Mouse (Mus musculus) embryonic facial prominence, embryonic 11.5 days (tissue): ENCODE data around the gene Gpr34. TPM values are rescaled to one million over a fixed set of nuclear protein-coding genes. Genes with fewer than 3 reads are reported as not detected.

Experiments
- ATAC-seq: fragments of 200-750 bp; cut with Nextera tagmentation; replicated peaks from 2 replicates; pipeline ENCODE4 v1.8.0; 2017; ENCODE audit warnings: low read depth; ENCODE audit not compliant: insufficient number of reproducible peaks, low FRiP score, low TSS enrichment
- DNase-seq: peaks from one replicate; pipeline ENCODE4 v3.0.0-alpha.2; 2015; ENCODE audit warnings: low spot score
- H3K27ac ChIP-seq: fragments of 300-500 bp; sonication (generic); replicated peaks from 2 replicates; pipeline ENCODE4 v1.5.1; 2014; ENCODE audit warnings: mild to moderate bottlenecking, low read depth, low read length, control low read depth
- H3K27me3 ChIP-seq: fragments of 300-500 bp; sonication (generic); 2 replicates; pipeline ENCODE4 v1.6.1; 2014; ENCODE audit warnings: mild to moderate bottlenecking, low read length, moderate library complexity, mixed read lengths; ENCODE audit not compliant: control insufficient read depth, insufficient read depth
- H3K36me3 ChIP-seq: fragments of 300-500 bp; sonication (generic); replicated peaks from 2 replicates; pipeline ENCODE4 v1.6.1; 2014; ENCODE audit warnings: low read depth, mild to moderate bottlenecking, low read length, moderate library complexity, mixed read lengths; ENCODE audit not compliant: control insufficient read depth, insufficient read depth
- H3K4me1 ChIP-seq: fragments of 300-500 bp; sonication (generic); 2 replicates; pipeline ENCODE4 v1.6.1; 2014; ENCODE audit warnings: low read length, mixed read lengths; ENCODE audit not compliant: control insufficient read depth, insufficient read depth
- H3K4me2 ChIP-seq: fragments of 300-500 bp; sonication (generic); 2 replicates; pipeline ENCODE4 v1.6.1; 2014; ENCODE audit warnings: low read depth, mild to moderate bottlenecking, control low read depth, low read length, moderate library complexity
- H3K4me3 ChIP-seq: fragments of 300-500 bp; sonication (generic); 2 replicates; pipeline ENCODE4 v1.5.1; 2014; ENCODE audit warnings: low read depth, low read length, control low read depth
- H3K9ac ChIP-seq: fragments of 300-500 bp; sonication (generic); replicated peaks from 2 replicates; pipeline ENCODE4 v1.6.1; 2014; ENCODE audit warnings: mild to moderate bottlenecking, control low read depth, low read length
- H3K9me3 ChIP-seq: fragments of 300-500 bp; sonication (generic); replicated peaks from 2 replicates; pipeline ENCODE4 v1.6.1; 2016; ENCODE audit warnings: mild to moderate bottlenecking, low read length, inconsistent platforms, mixed read lengths; ENCODE audit not compliant: control insufficient read depth
- WGBS: fragments of 180-500 bp; shearing (Covaris S2); extraction: QIAGEN DNeasy Blood & Tissue Kit; methylation state at CpG from one replicate; pipeline ENCODE4 v1.1.7; 2014; 5-methylcytosine and 5-hydroxymethylcytosine counted together
- microRNA-seq: library from miRNA; unstranded; fragments of <30 nt; microRNA quantifications from one replicate; pipeline ENCODE4, GENCODE M21; 2016; ENCODE audit warnings: borderline number of aligned reads
- polyA plus RNA-seq: library from polyadenylated mRNA; unstranded; fragments of >200 nt; fragmentation: Nextera tagmentation; extraction: Ambion mirVana; gene quantifications from 2 replicates; pipeline ENCODE4 v1.2.1, GENCODE M21; 2014

Gene Gpr34
- polyA plus RNA-seq, 1 experiment from 2014 or later, result 1.8 TPM

DNA sequence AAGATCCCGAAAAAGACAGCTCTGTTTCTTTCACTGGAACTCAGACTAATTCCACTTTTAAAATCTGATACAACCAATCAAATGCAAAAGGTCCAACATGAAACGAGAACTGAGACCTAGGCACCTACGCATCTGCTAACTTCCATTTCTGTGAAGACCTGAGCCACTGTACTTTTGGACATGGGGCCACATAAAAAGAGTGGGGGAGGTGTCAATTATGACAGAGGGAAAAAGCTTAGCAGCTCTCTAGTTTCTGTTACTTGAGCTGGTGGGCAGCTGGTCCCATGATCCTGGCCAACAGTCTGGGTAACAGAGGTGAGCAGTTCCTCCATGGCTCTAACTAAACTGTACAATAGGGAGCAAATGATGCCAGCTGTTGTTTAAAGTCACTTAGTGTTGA, 41.1 kb downstream of the Gpr34 start:
- ATAC-seq (no peak), DNase-seq (no peak)
- no peaks in the 10 kb centered on the region for H3K27me3 ChIP-seq
- H3K9me3 ChIP-seq, result no peaks in the 10 kb centered on the region
- no peak overlapping the region for H3K4me2 ChIP-seq
- no peaks in the 10 kb centered on the region for H3K36me3 ChIP-seq
- no peak overlapping the region for H3K9ac ChIP-seq
- no peak overlapping the region for H3K4me3 ChIP-seq
- H3K4me1 ChIP-seq, result no peaks in the 10 kb centered on the region
- H3K27ac ChIP-seq, result no peak overlapping the region
- 87% methylated on average over 3 of the region's 3 CpGs for WGBS

DNA sequence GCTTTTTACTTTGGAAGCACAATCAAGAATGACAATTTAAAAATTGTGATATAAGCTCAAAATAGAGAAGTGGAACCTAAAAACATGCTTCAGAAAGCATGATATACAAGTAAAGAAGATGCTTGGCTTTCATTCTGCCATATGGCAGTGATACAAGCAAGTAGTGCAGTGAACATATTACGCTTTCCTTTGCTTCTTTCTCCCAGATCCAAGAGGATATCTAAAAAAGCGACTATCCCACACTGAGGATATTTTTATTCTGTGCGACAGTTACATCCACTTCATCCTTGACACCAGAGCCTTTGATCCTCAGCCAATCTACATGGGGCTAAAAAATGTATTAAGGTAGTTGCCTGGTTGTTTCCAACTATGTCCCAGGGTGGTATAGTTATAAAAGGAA, 49.9 kb downstream of the Gpr34 start:
- H3K27ac ChIP-seq, result no peak overlapping the region
- DNase-seq, result no peak
- H3K4me2 ChIP-seq, result no peak overlapping the region
- no peaks in the 10 kb centered on the region for H3K27me3 ChIP-seq
- H3K4me3 ChIP-seq, result no peak overlapping the region
- 88% methylated on average over 3 of the region's 3 CpGs for WGBS
- no peaks in the 10 kb centered on the region for H3K9me3 ChIP-seq
- no peak for ATAC-seq
- H3K9ac ChIP-seq, result no peak overlapping the region
- no peaks in the 10 kb centered on the region for H3K36me3 ChIP-seq
- H3K4me1 ChIP-seq, result no peaks in the 10 kb centered on the region

- H3K27ac ChIP-seq, result no peak overlapping the region
Observed at GRCm38 (mm10) chrX:13686589-13686988, 54.7 kb downstream of the Gpr34 start.

GRCm38 (mm10) chrX:13688356-13688755, 56.5 kb downstream of the Gpr34 start:
- no peak overlapping the region for H3K27ac ChIP-seq
- no peak for DNase-seq
- no peak overlapping the region for H3K9ac ChIP-seq
- no peaks in the 10 kb centered on the region for H3K27me3 ChIP-seq
- no peak overlapping the region for H3K4me2 ChIP-seq
- H3K4me3 ChIP-seq, result no peak overlapping the region
- H3K9me3 ChIP-seq, result no peaks in the 10 kb centered on the region
- H3K36me3 ChIP-seq, result no peaks in the 10 kb centered on the region
- ATAC-seq, result no peak
- WGBS, result 73% methylated on average over 2 of the region's 2 CpGs
- no peaks in the 10 kb centered on the region for H3K4me1 ChIP-seq

More at GRCm38 (mm10) chrX:13686589-13686988, 54.7 kb downstream of the Gpr34 start:
- no peak overlapping the region for H3K9ac ChIP-seq
- no peak overlapping the region for H3K4me3 ChIP-seq
- H3K9me3 ChIP-seq, result no peaks in the 10 kb centered on the region
- no peak overlapping the region for H3K4me2 ChIP-seq
- H3K36me3 ChIP-seq, result no peaks in the 10 kb centered on the region
- H3K27me3 ChIP-seq, result no peaks in the 10 kb centered on the region
- WGBS, result 55% methylated on average over 1 of the region's 1 CpGs
- ATAC-seq (no peak), DNase-seq (no peak)
- H3K4me1 ChIP-seq, result no peaks in the 10 kb centered on the region

Small RNAs within 50 kb of the gene (microRNA-seq; reads per million reads assigned to microRNA genes)
- gene Gm25246, result not detected

Other genes with a start within 250 kb of the Gpr34 start
- not detected in 2 replicates for gene Nyx, start 166.0 kb upstream of the Gpr34 start, polyA plus RNA-seq
- gene Gpr82, start 29.3 kb downstream of the Gpr34 start, polyA plus RNA-seq, result 0.21 and 0.48 TPM in 2 replicates
- gene Cask, start 219.3 kb downstream of the Gpr34 start, polyA plus RNA-seq, result 14.4 and 21.6 TPM in 2 replicates